Mouse (Mus musculus) gastrocnemius, adult 2 months (tissue): ENCODE measurements around the gene Lpcat2b. TPM values are rescaled to one million over a fixed set of nuclear protein-coding genes. Genes with fewer than 3 reads are reported as not detected.
A peak's percentile ranks its signal among the peaks of the same experiment; 100 is the strongest.
"Not testable (repeated sequence)": the region's sequence is repeated elsewhere in the genome, so short reads cannot be mapped to it uniquely, and the experiment has no call there.

Source experiments
- DNase-seq: peaks from one replicate; pipeline ENCODE4 v3.0.0; 2022
- H3K27ac ChIP-seq: fragments of 200-600 bp; 2 replicates; pipeline ENCODE4 v1.8.1; 2022; ENCODE audit warnings: mild to moderate bottlenecking
- H3K4me3 ChIP-seq: fragments of 200-600 bp; 2 replicates; pipeline ENCODE4 v1.8.1; 2022; ENCODE audit warnings: mild to moderate bottlenecking, moderate library complexity
- CTCF ChIP-seq: fragments of 200-600 bp; IDR thresholded peaks from 2 replicates; pipeline ENCODE4 v1.8.1; 2022; ENCODE audit warnings: antibody characterized with exemption, mild to moderate bottlenecking, moderate library complexity
- intact Hi-C: fragments of 180-260 bp; cut with DNase I; formaldehyde crosslinking; loops from one replicate; pipeline ENCODE4 v1.15.1; 2025
- long read RNA-seq, 2 experiments: library from polyadenylated mRNA; stranded (forward); transcript quantifications; one replicate each; pipeline ENCODE4 v2.0.0; 2021
- total RNA-seq, 2 experiments: library from RNA; stranded (reverse); gene quantifications; 2 replicates each; pipeline ENCODE4 v1.2.3; 2021

Lpcat2b gene
- total RNA-seq: not detected
- long read RNA-seq, experiment 1: 0 reads
- long read RNA-seq, experiment 2: 0 reads

DNA sequence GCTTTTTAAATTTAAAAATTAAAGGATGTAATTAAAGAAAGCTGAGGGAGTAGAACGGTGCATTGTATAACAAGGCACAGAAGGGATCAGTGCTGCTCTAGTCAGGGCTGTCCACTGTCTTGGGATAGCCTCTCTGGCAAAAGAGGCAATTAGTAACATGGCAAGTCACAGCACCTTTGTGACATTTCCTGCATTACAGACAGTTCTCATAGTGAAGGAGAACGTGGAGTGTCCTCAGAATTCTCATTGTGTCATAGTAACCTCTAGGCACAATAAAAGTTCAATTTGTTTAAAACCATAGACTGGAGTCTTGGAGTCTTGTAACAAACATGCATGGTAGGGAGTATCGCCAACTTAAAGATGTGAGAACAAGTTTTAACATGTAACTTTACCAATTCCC, at the start of gene Lpcat2b:
Gene Lpcat2b, plus strand, starts transcription at position 301 of the 400 bp plus-strand sequence.
- intact Hi-C loops: loop anchor here (10.0 kb wide), 1 partner anchor 164 kb away; the partner anchor contains the start of genes Glmn and Rpap2
- DNase-seq: no peak
- TF ChIP-seq CTCF: no peak
- Histone ChIP-seq H3K4me3 (no peak within 1 kb of the TSS), H3K27ac (no peak within 1 kb of the TSS)

DNA sequence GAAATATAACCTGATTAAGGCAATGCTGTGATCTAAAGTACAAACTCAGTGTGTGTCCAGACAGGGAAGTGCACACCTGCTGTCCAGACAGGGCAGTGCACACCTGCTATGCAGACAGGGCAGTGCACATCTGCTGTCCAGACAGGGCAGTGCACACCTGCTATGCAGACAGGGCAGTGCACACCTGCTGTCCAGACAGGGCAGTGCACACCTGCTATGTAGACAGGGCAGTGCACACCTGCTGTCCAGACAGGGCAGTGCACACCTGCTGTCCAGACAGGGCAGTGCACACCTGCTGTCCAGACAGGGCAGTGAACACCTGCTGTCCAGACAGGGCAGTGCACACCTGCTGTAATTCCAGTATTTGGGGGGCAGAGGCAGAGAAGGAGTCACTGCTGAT, 44.9 kb upstream of the Lpcat2b start:
- H3K4me3 ChIP-seq, DNase-seq, intact Hi-C loops, H3K27ac ChIP-seq: not testable (repeated sequence)

DNA sequence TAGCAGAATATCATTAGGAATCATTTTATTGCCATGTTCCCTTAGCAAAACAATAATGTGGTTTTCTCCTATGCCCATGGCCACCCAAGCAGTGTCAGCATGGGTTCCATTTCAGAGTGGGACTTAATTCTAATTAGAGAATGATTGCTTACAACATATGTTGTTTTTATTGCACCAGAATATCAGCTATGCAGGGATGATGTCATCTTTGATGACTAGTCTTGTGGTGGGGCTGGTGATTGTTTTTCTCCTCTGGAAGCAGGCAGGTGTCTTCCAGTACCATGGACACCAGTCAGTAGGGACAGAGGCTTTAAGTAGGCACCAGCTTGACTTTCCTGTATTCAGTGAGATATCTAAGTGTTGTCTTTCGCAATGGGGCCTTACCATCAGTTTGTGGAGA, 43.6 kb upstream of the Lpcat2b start:
- DNase-seq: no peak
- intact Hi-C loops: no loop called here
- TF ChIP-seq CTCF: no peak
- Histone ChIP-seq H3K4me3 (no peak overlapping the region), H3K27ac (no peak overlapping the region)

DNA sequence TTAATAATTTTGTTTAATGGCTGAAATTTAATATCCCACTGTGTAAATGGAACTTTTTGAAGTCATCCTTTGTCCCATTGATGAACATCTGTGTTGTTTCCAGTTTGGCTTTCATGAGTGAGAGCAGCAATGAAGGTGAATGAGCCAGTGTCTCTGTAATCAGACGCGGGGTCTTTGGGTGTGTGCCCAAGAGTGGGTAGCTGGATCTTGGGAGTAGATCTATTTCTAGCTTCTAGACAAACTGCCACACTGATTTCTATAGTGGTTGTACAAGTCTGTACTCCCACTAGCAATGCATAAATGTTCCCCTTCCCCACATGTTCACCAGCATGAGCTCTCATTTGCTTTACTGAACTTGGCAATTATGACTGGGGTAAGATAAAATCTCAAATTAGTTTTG, 42.0 kb upstream of the Lpcat2b start:
- no peak overlapping the region for H3K4me3 ChIP-seq
- no peak overlapping the region for H3K27ac ChIP-seq
- intact Hi-C loops: no loop called here
- no peak for TF ChIP-seq CTCF
- no peak for DNase-seq

DNA sequence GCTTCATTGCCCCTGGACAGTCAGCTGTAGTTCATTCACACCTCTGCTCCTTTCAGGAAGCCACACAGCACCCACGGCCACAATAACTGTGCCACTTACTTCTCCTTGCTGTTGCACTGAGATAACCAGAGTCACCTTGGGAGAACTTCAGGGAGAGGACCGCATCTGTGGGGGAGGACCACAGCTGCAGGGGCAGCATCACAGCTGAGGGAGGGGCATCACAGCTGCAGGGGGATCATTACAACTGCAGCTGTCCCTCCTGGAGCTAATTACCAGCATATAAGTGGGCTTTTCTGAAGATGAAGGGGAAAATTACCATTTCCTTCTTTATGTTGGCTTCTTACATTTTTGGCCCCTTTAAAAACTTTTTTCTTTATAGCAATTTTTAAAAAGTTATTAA, 36.9 kb upstream of the Lpcat2b start:
- intact Hi-C loops: no loop called here
- DNase-seq: no peak
- Histone ChIP-seq H3K27ac (no peak overlapping the region), H3K4me3 (no peak overlapping the region)
- TF ChIP-seq CTCF: no peak

DNA sequence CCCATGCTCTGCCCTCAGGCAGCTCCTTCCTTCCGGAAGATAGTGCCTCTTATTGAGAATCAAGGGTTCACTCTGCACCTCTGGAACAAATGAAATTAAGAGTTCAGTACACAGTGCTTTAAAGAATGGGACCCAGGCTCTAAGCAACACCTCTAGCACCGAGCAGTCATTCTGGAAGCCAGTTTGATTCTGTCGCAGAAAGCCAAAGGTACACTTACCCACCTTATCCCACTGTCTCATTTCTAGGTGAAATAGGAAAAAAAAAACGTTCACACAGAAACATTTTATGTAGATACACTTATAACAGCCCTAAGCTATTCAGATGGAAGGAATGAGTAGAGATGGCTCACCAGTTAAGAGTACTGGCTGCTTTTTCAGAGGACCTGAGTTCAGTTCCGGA, 28.9 kb upstream of the Lpcat2b start, which contains the start of gene Ephx4:
Gene Ephx4, plus strand, starts transcription at position 301 of the 400 bp plus-strand sequence.
- Histone ChIP-seq H3K4me3 (peak within 1 kb of the TSS; percentile 79), H3K27ac (peak within 1 kb of the TSS; percentile 61)
- intact Hi-C loops: no loop called here
- TF ChIP-seq CTCF: no peak
- no peak for DNase-seq

DNA sequence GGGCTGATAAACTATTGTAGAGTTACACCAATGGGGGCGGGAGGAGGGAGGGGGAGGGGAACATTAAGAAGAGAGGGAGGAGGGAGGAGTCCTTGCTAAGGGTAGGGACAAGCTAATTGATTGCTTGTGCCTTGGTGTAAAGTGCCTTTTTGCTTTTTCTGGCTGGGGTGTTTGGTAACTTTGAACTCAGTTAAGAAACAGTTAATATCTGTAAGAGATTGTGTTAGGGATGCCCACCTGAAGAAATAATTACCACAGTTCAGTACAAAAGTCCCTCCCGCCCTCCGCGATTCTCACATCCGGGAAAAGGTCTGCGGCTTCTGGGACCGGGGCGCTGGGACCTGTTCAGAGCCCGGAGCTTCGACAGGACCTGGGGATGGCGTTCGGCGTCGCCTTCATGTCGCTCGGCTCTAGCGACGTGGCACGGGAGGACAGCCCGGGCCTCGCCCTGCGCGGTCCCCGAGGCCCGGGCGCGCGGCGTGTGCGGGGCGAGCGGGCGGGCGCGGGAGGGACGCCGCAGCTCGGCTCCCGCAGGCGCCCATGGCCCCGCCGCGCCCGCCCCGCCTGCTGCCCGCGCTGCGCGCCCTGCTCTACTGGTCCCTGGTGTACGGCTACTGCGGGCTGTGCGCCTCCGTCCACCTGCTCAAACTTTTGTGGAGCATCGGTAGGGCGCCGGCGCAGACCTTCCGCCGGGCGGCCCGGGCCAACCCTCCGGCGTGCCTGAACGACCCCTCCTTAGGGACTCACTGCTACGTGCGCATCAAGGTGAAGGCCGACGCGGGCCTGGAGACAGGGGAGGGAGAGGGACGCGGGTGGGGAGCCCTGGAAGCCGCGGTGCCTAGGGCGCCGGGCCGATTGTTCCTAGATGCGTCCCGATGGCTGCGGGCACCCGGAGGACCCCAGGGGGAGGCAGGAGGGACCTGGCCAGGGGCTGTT, 28.1 kb upstream of the Lpcat2b start:
- intact Hi-C loops: no loop called here
- DNase-seq: peak; percentile 30
- TF ChIP-seq CTCF: no peak
- Histone ChIP-seq H3K27ac (peak overlapping the region; percentile 61), H3K4me3 (peak overlapping the region; percentile 79)

DNA sequence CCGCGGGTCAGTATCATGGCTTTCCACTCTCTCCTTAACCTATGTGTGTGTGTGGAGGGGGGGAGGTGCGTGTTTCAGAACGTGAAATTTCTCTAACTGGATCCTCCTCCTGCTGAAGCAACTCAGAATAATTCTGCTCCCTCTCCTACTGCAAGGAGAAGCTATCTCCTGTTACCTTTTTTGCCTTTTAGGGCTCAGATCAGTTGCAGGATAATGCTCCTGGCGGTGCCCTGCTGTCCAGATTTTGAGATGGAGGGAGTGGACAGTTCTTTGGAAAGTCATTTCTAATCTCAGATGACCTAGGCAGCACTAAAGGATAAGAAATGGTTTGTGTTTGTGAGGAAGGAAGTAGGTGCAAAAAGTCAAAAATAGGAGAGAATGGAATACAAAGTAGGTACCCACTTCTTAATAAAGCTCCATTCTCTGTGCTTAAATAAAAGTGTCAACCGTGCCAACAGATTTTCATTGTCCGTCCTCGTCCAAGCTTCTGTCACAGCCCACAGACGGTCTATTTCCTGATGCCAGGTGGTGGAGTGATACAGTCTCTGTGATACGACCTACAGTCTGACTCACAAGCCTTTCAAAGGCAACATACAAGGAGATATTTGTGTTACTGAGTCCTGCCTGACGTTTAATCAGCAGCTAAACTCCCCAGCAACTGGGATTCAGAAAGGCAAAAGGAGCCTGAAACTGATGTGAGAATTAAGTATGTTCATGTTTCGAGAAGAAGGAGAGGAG, 27.2 kb upstream of the Lpcat2b start:
- no peak for DNase-seq
- peak overlapping the region; percentile 61; the same call in 1 of the 2 replicates for H3K27ac ChIP-seq
- no peak for TF ChIP-seq CTCF
- peak overlapping the region; percentile 79 for H3K4me3 ChIP-seq
- intact Hi-C loops: no loop called here

DNA sequence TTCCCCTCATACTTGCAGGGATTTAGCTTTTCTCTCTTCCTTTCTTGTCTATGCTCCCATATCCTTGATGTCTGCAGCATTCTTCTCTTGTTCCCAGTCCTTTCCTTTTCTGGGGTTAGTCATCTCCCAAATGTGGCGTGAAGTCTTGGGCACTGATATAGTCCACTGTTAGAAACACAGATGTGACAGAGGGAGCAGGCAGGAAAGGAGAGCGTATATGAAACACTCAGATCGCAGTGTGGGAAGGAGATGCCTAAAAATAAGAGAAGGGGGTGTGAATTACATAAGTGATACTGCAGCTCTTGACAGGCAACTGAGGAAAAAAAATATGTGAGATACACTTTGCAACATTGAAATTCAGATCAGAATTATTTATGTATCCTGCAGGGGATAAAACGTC, 26.0 kb upstream of the Lpcat2b start:
- no peak for DNase-seq
- H3K27ac ChIP-seq: no peak overlapping the region
- H3K4me3 ChIP-seq: no peak overlapping the region
- intact Hi-C loops: no loop called here
- no peak for TF ChIP-seq CTCF

DNA sequence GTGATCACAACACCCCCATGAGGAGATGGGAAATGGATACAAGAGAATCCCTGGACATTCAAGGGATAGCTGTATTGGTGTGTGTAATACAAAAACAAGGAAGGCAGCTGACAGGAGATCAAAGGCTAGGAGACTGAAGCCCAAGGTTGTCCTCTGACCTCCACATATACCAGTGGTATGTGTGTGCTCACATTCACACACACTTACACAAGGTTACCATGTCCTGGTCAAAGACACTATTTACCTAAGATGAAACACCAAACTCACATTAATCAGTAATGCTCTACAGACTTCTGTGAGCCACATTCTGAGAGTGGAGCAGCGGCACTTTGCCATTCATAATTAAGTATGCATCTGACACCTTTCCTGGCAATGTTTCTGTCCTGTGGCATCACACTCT, 21.0 kb upstream of the Lpcat2b start:
- TF ChIP-seq CTCF: no peak
- H3K27ac ChIP-seq: no peak overlapping the region
- intact Hi-C loops: no loop called here
- no peak overlapping the region for H3K4me3 ChIP-seq
- no peak for DNase-seq

DNA sequence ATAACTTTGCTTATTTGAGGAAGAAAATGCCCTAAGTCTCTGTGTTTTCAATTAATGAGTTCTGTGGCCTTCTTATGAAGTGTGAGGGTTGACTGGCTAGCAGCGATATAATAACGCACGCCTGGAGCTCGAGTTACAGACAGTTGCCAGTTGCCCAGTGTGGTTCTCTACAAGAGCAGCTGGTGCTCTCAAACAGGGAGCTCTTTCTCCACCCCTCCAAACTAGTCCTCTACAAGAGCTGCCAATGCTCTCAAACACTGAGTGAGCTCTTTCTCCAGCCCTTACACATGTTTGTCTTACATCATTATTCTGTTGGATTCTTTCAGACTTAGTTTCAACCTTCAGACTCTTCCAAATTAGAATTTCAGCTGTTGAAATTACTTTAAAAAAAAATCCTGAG, 20.0 kb upstream of the Lpcat2b start:
- peak; percentile 61 for DNase-seq
- TF ChIP-seq CTCF: no peak
- Histone ChIP-seq H3K4me3 (no peak overlapping the region), H3K27ac (peak overlapping the region; percentile 46)
- intact Hi-C loops: no loop called here

DNA sequence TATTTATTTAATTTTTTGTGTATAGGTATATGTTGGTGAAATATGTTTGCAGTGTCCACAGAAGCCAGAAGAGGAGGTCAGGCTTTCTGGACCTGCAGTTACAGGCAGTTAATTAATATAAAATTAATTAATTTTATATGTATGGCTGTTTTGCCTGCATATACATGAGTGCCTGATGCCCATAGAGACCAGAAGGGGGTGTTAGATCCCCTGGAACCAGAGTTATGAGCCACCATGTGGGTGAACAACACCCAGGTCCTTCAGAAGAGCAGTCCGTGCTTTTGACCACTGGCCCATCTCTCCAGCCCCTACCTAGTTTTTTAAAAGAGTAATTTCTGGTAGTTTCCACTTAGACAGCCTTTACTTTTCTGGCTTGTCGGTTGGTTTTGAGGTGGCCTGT, 19.1 kb upstream of the Lpcat2b start:
- intact Hi-C loops: no loop called here
- Histone ChIP-seq H3K4me3 (no peak overlapping the region), H3K27ac (no peak overlapping the region)
- DNase-seq: no peak
- TF ChIP-seq CTCF: no peak

DNA sequence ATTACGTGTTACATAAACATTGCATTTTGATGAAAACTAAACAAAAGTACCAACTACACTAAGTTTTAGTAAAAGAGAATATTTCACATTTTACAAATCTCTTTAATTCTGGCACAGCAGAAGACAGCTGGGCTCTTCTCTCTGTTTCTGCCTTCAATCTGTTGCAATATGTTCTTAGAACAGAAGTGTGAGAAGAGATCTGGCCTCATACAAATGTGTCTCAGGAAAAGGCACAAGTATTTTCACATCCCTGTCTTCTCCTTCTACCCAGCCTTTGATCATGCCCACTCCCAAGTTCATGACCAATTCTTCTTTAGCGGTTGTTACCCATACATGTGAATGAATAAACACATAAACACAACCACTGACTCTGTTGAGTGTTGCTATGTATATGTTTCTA, 16.3 kb upstream of the Lpcat2b start:
- TF ChIP-seq CTCF: no peak
- no peak overlapping the region for H3K27ac ChIP-seq
- intact Hi-C loops: no loop called here
- no peak overlapping the region for H3K4me3 ChIP-seq
- DNase-seq: no peak
